Mouse (Mus musculus) liver, embryonic 11.5 days (tissue): Measurements from ENCODE around the gene Tbc1d8. TPM values are rescaled to one million over a fixed set of nuclear protein-coding genes. Genes with fewer than 3 reads are reported as not detected.

Experiments used
- ATAC-seq: fragments of 200-750 bp; cut with Nextera tagmentation; replicated peaks from 2 replicates; pipeline ENCODE4 v1.8.0; 2017; ENCODE audit warnings: moderate number of reproducible peaks, mild to moderate bottlenecking, moderate TSS enrichment, moderate library complexity; ENCODE audit not compliant: low FRiP score
- DNase-seq: peaks from one replicate; pipeline ENCODE4 v3.0.0-alpha.2; 2017; ENCODE audit warnings: low spot score
- H3K27ac ChIP-seq: fragments of 300-500 bp; sonication (generic); 2 replicates; pipeline ENCODE4 v1.5.1; 2014; ENCODE audit warnings: mild to moderate bottlenecking, low read depth, low read length, control low read depth
- H3K27me3 ChIP-seq: fragments of 300-500 bp; sonication (generic); replicated peaks from 2 replicates; pipeline ENCODE4 v1.6.1; 2014; ENCODE audit warnings: low read length, mixed read lengths; ENCODE audit not compliant: control insufficient read depth, insufficient read depth
- H3K36me3 ChIP-seq: fragments of 300-500 bp; sonication (generic); 2 replicates; pipeline ENCODE4 v1.6.1; 2014; ENCODE audit warnings: mild to moderate bottlenecking, low read length, moderate library complexity, mixed read lengths; ENCODE audit not compliant: control insufficient read depth, insufficient read depth
- H3K4me1 ChIP-seq: fragments of 300-500 bp; sonication (generic); replicated peaks from 2 replicates; pipeline ENCODE4 v1.6.1; 2014; ENCODE audit warnings: low read length, mixed read lengths; ENCODE audit not compliant: control insufficient read depth, insufficient read depth
- H3K4me2 ChIP-seq: fragments of 300-500 bp; sonication (generic); 2 replicates; pipeline ENCODE4 v1.6.1; 2014; ENCODE audit warnings: mild to moderate bottlenecking, control low read depth, moderate library complexity
- H3K4me3 ChIP-seq: fragments of 300-500 bp; sonication (generic); 2 replicates; pipeline ENCODE4 v1.5.1; 2014; ENCODE audit warnings: low read depth, low read length, control low read depth
- H3K9ac ChIP-seq: fragments of 300-500 bp; sonication (generic); 2 replicates; pipeline ENCODE4 v1.6.1; 2014; ENCODE audit warnings: low read depth, low read length, control low read depth
- H3K9me3 ChIP-seq: fragments of 300-500 bp; sonication (generic); 2 replicates; pipeline ENCODE4 v1.6.1; 2016; ENCODE audit warnings: low read length, inconsistent platforms, mixed read lengths; ENCODE audit not compliant: control insufficient read depth
- WGBS: fragments of 180-500 bp; shearing (Covaris S2); extraction: QIAGEN DNeasy Blood & Tissue Kit; methylation state at CpG from one replicate; pipeline ENCODE4 v1.1.7; 2014; 5-methylcytosine and 5-hydroxymethylcytosine counted together
- polyA plus RNA-seq: library from polyadenylated mRNA; unstranded; fragments of >200 nt; fragmentation: Nextera tagmentation; extraction: Ambion mirVana; gene quantifications from 2 replicates; pipeline ENCODE4 v1.2.1, GENCODE M21; 2014

The Tbc1d8 gene
- polyA plus RNA-seq, 1 experiment from 2014 or later = 9.3 TPM

DNA sequence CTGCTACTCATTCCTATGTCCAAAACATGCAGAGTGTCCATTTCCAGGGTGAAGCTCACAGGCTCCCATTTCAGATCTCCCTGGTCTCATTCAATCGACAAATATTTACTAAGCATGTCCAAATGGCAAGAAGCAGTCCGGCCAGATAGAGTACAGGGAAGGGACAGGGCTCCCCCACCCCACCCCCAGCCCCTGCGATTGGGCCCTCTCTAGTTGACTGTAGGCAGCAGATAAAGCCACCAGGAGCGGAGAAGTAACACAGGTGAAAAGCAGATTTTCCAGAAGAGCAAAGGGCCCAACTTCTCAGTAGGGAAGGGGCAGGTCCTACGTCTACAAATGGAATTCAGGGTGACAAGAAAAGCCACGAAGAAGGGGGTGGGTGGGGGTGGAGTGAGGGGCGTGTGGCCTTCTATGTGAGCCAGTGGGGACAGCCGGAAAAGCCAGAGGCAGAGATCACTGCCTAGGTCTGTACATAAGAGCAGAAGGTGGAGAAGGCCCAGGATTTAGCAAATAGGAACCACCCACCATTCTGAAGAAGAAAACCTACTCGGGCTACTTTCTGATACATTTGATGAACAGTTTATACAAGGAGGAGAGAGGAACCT, 7.2 kb downstream of the Tbc1d8 start:
- DNase-seq = no peak
- 45% methylated on average over 9 of the region's 9 CpGs for WGBS
- Histone ChIP-seq H3K4me2 (peak overlapping the region; percentile 46), H3K27ac (peak overlapping the region; percentile 45), H3K4me1 (peaks cover 20% of the 10 kb centered on the region), H3K9ac (peak overlapping the region; percentile 18), H3K36me3 (no peaks in the 10 kb centered on the region), H3K9me3 (peaks cover 3% of the 10 kb centered on the region; the same call in 1 of the 2 replicates), H3K27me3 (no peaks in the 10 kb centered on the region), H3K4me3 (no peak overlapping the region)
- peak; percentile 84 for ATAC-seq

- Histone ChIP-seq H3K9ac (no peak overlapping the region), H3K4me1 (peaks cover 27% of the 10 kb centered on the region), H3K27me3 (no peaks in the 10 kb centered on the region), H3K27ac (no peak overlapping the region), H3K4me3 (no peak overlapping the region), H3K9me3 (peaks cover 3% of the 10 kb centered on the region; the same call in 1 of the 2 replicates), H3K36me3 (no peaks in the 10 kb centered on the region), H3K4me2 (no peak overlapping the region)
- DNase-seq = no peak
- WGBS = 63% methylated on average over 7 of the region's 7 CpGs
- ATAC-seq = no peak
Observed at GRCm38 (mm10) chr1:39468982-39469381, 9.6 kb downstream of the Tbc1d8 start.

DNA sequence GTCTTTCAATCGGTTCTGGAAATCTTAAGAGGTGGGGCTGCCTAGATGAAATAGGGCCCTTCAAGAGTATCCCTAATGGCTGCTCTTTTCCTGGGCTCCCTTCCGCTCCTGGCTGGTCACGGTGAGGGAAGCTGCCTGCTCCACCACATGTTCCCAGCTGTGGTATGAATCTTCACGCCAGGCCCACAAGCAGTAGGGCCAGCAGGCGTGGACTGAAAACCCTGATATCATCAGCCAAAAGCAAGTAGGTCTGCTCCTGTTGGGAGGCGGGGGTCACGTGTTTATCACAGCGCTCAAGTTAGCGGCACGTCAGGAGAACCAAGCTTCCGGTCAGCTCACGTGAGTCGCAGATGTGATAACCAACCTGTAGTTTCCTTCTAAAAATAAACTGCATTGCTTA, 12.0 kb downstream of the Tbc1d8 start:
- peaks cover 23% of the 10 kb centered on the region for H3K4me1 ChIP-seq
- H3K36me3 ChIP-seq = no peaks in the 10 kb centered on the region
- peaks cover 3% of the 10 kb centered on the region; the same call in 1 of the 2 replicates for H3K9me3 ChIP-seq
- no peak overlapping the region for H3K4me3 ChIP-seq
- H3K4me2 ChIP-seq = no peak overlapping the region
- H3K9ac ChIP-seq = no peak overlapping the region
- H3K27me3 ChIP-seq = no peaks in the 10 kb centered on the region
- ATAC-seq (no peak), DNase-seq (no peak)
- 78% methylated on average over 13 of the region's 13 CpGs for WGBS
- no peak overlapping the region for H3K27ac ChIP-seq

DNA sequence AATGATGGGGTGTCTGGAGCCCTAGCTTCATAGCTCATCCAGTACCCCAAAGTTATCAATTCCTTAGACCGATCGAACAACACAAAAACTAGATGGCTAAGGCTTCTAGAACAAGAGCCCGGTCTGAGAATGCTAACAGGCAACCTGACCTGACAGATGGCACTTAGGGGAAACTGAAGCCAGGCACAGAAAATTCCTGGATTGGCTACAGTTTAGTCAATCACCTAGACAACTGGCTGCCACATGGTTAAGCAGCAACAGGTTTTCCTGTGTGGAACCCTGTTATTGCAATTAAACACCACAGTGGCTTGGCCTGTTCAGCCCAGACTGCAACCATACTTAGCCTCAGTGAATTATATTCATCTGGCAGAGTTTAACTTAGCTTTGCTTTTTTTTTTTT, 13.8 kb downstream of the Tbc1d8 start:
- H3K4me1 ChIP-seq = peaks cover 16% of the 10 kb centered on the region

DNA sequence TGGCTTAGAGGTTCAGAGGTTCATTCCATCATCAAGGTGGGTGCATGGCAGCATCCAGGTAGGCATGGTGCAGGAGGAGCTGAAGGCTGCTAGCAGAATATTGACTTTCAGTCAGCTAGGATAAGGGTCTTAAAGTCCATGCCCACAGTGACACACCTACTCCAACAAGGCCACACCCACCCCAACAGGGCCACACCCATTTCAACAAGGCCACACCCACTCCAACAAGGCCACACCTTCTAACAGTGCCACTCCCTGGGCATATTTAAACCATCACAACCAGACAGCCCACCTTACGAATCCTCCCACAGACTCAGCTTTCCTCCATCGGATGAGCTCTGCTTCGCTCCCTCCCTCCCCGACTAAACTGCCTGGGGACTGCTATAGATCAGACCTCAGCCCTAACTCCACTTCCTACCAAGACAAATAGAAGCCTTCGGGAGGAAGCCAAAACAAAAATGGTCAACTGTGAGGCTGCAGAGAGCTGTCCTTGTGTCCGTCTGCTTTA, 15.6 kb downstream of the Tbc1d8 start:
- Histone ChIP-seq H3K27ac (no peak overlapping the region), H3K4me3 (no peak overlapping the region), H3K9ac (no peak overlapping the region), H3K9me3 (no peaks in the 10 kb centered on the region), H3K27me3 (no peaks in the 10 kb centered on the region), H3K36me3 (no peaks in the 10 kb centered on the region), H3K4me1 (peaks cover 16% of the 10 kb centered on the region), H3K4me2 (no peak overlapping the region)
- peak; percentile 47 for ATAC-seq
- DNase-seq = no peak
- 79% methylated on average over 6 of the region's 6 CpGs for WGBS

More for the DNA sequence above, 13.8 kb downstream of the Tbc1d8 start:
- no peak overlapping the region for H3K9ac ChIP-seq
- H3K27ac ChIP-seq = no peak overlapping the region
- H3K36me3 ChIP-seq = no peaks in the 10 kb centered on the region
- no peak overlapping the region for H3K4me2 ChIP-seq
- no peaks in the 10 kb centered on the region for H3K27me3 ChIP-seq
- H3K4me3 ChIP-seq = no peak overlapping the region
- H3K9me3 ChIP-seq = no peaks in the 10 kb centered on the region
- 95% methylated on average over 3 of the region's 3 CpGs for WGBS
- ATAC-seq = no peak
- DNase-seq = no peak

GRCm38 (mm10) chr1:39462036-39462435, 16.5 kb downstream of the Tbc1d8 start:
- Histone ChIP-seq H3K9me3 (no peaks in the 10 kb centered on the region), H3K4me1 (peaks cover 16% of the 10 kb centered on the region), H3K36me3 (no peaks in the 10 kb centered on the region), H3K9ac (no peak overlapping the region), H3K27me3 (no peaks in the 10 kb centered on the region), H3K27ac (no peak overlapping the region), H3K4me3 (no peak overlapping the region), H3K4me2 (no peak overlapping the region)
- DNase-seq (no peak), ATAC-seq (no peak)
- WGBS = 89% methylated on average over 13 of the region's 13 CpGs

GRCm38 (mm10) chr1:39460495-39460894, 18.1 kb downstream of the Tbc1d8 start:
- Histone ChIP-seq H3K36me3 (no peaks in the 10 kb centered on the region), H3K4me2 (peak overlapping the region; percentile 7; the same call in 1 of the 2 replicates), H3K27ac (peak overlapping the region; percentile 72; the same call in 1 of the 2 replicates), H3K4me1 (peaks cover 11% of the 10 kb centered on the region), H3K9ac (no peak overlapping the region), H3K27me3 (no peaks in the 10 kb centered on the region), H3K4me3 (no peak overlapping the region), H3K9me3 (no peaks in the 10 kb centered on the region)
- WGBS = 47% methylated on average over 5 of the region's 5 CpGs
- ATAC-seq = peak; percentile 61
- no peak for DNase-seq

DNA sequence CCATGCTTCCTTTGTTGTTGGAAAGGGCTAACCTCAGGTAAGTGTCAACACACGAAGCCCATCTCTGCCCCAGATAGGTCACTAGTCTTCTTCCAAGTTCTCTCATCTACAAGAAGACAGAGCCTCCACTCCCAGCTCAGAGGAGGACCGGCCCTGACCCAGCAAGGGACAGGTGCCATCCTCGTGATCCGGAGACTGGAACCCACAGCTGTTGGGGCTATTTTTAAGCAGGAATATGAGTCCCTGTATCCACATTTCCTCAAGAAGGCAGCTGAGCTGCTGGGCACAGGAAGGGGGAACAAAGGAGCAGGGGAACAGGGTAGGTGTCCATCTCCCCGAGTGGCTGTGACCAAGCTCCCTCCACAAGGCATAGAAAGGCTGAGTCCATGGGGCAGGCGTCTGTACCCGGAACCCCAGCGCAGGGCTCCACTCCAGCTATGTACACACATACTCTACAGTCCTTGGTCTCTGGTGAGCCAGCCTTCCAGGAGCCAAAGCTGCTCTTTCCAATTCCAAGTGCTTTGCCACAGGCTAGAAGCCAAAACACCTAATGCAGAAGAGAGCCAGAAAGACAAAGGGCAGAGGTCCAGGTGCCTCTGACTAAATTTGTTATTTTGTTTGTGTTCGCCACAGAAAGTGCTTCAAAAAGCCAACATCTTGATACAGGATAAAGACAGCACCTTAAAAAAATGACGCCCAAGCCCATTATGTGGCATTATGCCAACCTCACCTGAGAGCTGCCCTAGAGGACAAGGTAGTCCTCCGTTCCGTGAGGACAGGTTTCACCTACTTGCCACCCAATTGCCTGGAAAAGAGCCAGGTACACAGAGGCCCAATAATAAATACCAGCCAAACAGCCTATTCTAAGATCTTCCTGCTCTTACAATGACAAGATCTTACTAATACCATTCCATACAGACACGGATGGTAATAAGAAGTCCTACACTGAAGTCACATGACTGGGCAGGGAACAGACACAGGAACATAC, 20.4 kb downstream of the Tbc1d8 start:
- no peak overlapping the region for H3K4me3 ChIP-seq
- H3K27ac ChIP-seq = no peak overlapping the region
- no peak for DNase-seq
- H3K4me1 ChIP-seq = peaks cover 29% of the 10 kb centered on the region
- no peak overlapping the region for H3K4me2 ChIP-seq
- no peaks in the 10 kb centered on the region for H3K36me3 ChIP-seq
- H3K9me3 ChIP-seq = no peaks in the 10 kb centered on the region
- ATAC-seq = no peak
- H3K27me3 ChIP-seq = no peaks in the 10 kb centered on the region
- WGBS = 85% methylated on average over 13 of the region's 13 CpGs
- no peak overlapping the region for H3K9ac ChIP-seq
